Mouse (Mus musculus) lung, postnatal 14 days (tissue): ENCODE measurements around the gene Tgfb1.
"Not testable (repeated sequence)": the region's sequence is repeated elsewhere in the genome, so short reads cannot be mapped to it uniquely, and the experiment has no call there.

ENCODE experiments used
- DNase-seq: peaks from one replicate; pipeline ENCODE4 v3.0.0; 2021

Tgfb1 gene

DNA sequence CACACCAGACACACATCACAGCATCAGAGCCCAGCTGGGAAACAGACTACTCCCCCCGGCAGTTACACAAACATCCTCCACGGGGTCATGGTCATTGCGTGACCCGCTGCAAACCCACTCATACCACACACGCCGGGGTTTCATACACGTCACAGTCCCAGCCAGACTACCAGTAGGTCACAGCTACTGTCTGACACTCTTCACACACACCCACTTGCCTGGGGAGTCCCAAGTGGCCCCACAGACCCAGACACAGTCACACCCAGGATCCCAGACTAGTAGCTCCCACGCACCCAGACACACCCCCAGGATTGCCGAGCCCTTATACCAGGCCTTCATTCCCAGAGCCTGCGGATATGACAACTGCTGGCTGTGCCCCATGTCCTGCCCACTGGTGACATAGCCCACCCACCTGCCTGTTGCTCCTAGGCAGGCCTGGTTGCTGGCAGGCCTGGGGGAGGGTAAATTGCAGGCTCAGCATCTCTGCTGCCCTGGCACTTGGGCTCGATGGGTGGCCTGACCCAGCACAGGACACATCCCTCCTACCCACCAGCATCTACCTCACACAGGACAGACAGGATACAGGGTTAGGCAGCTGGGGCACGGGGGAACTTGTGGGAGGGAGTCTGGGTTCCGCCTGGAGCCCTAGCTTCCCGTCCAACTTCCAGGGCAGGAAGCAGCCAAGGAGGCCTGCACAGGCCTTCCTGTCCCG, 20.9 kb downstream of the Tgfb1 start:
- peak; percentile 57 for DNase-seq

DNA sequence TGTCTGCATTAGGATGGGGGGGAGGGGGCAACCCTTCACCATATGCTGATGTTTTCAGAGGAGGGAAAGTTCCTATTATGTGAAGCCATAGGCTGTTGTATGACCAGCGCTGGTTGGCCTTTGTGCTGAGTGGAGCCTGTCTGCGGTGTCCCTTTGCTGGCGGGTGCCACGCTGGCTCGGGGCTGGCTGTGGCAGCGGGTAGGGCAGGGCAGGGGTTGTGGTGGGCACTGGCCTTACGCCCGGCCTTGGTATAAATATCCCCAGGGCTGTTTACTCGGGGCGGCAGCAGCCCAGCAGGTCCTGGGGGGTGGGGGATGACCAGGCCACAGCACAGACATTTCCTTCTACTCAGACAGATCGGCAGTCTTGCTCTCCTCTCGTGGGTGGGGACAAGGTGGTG, 23.2 kb downstream of the Tgfb1 start:
- peak; percentile 54 for DNase-seq

DNA sequence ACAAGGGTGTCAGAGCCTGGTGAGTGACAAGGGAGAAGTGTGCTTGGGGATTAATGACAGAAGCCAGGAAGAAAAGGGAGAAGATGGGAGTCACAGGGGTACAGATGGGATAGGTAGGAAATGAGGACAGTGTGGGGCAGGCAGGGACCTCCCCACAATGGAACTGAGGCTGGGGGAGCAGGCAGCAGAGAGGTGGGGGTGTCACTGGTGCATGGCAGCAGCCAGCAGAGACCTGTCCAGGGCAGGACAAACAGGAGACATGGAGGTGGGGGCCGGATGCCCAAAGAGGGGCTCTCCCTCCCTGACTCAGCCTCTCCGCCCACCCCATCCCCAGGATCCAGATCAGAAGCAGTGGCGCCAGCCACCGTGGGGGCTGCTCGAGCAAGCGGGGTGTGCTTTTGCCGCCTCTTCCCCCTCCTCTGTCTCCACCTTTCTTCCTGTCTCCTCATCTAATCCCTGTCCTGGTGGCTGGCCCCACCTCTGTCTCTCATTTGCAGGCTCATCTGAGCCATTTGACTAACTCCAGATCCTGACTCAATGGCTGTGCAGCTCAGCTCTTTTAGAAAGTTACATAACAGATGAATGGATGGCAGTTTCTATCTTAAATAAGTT, 23.8 kb downstream of the Tgfb1 start:
- peak; percentile 25 for DNase-seq

- no peak for DNase-seq
These were observed 24.4 kb downstream of the Tgfb1 start for GRCm38 (mm10) chr7:25711165-25711564.

GRCm38 (mm10) chr7:25711731-25712197, 25.0 kb downstream of the Tgfb1 start:
- no peak for DNase-seq

DNA sequence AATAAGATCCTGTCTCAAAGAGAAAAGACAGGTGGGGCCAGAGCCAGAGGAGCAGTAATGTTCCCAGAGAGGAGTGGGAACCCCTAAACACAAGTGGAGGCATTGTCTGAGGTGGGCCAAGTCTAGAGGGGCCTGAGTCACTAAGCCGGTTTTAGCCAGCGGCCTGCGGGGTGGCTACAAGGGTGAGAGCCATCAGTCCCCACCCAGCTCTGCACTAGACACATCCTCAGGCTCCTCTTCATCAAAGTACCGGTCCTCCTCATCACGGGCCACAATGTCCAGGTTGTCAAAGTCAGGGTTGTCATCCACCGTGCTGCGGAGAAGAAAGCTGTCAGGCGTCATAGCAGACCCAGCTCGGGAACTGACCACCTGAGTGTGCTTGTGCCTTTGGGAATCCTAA, 26.0 kb downstream of the Tgfb1 start:
- DNase-seq: no peak

DNA sequence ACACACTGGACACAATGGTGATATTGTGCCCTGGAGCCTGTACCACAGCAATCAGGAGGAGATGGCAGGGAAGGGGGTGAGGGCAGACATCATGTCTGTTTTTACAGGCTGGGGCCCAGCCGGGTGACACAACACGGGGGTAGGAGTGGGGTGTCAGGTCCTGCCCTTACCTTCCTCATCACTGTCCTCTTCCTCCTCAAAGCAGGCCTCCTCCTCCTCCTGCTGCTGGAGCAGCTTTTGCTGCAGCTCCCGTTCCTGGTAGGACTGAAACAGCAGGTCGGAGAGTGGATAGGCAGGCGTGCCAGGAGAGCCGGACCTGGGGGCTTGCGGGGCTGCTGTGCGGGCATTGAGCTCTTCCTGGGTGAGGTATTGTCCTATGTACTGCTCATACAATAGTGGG, 27.8 kb downstream of the Tgfb1 start:
- DNase-seq: no peak

GRCm38 (mm10) chr7:25715731-25716271, 29.0 kb downstream of the Tgfb1 start:
- DNase-seq: no peak

DNA sequence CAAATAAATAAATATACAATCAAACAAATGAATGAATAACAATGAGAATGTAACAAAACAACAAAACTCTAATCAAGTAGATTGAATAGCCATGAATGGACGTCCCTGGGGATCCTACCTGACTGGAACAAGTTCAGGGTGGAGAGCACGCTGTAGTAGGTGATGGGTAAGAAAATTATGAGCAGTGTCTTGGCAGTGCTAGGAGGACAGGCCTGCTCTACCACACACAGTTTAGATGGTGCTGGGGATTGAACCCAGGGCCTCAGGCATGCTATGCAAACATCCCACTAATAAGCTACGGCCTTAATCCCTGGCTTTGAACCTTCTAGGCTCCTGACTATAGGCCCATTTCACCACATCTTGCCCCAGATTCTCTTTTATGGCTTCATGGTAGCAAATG, 30.7 kb downstream of the Tgfb1 start:
- no peak for DNase-seq

DNA sequence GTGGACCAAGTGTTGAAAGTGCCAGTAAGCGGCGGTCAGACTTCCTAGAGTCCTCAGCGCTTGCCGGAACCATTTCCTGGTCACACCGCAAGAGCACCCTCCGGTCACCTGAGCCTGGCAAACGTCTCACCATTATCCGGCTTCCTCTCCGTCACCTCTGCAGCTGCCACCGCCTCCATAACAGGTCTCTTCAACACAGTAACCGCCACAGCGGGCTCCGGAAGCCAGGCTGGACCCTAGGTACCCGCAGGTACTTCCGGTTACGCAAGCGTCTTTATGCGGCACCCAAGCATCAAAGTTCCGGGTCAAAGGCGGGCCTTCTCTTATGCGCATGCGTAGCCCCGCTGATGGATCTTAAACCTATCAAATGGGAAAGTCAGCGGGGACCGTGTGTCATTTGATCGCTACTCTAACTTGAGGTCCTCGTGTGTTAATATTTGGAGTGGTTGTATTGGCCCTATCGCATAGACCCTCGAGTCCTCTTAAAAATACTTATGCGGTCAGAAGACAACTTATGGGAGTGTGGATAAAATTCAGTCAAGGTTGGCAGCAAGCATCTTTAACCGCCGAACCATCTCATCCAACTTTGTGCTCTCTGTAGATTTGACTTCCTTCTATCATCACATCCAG, 32.1 kb downstream of the Tgfb1 start, which contains the start of gene Ccdc97:
TSS of gene Ccdc97 (minus strand) at position 301 of the 630 bp plus-strand sequence.
- peak; percentile 94 for DNase-seq

DNA sequence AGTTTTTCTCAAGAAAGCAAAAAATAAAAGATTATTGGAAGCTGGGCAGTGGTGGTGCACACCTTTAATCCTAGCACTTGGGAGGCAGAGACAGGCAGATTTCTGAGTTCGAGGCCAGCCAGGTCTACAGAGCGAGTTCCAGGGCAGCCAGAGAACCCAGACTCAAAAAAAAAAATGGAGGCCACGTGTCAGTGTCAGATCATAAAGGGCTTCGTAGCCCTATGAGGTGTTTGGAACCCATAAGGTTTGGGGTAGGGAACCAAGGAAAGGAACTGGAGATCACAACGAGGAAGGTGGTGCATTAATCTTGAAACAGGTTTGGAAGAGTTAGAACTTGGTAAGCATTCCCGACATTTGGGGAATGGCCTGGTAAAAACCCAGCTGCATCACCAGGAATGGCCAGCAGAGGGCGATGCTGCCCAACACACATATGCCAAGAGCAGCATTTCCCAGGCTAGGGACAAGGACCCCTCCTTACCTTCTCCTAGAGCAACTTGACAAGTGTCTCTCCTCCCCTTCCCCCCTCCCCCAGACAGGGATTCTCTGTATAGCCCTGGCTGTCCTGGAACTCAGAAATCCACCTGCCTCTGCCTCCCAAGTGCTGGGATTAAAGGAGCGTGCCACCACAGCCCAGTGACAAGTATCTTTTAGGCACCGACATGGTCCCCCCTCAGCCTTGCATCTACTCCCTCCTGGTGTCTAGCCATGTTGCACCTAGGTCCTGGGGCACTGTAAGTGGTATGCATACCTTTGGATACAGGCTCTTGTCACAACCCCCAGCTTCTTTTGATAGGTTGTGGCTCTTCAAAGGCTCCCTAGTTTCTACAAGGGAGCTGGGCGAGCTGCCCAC, 33.2 kb downstream of the Tgfb1 start:
- DNase-seq: peak; percentile 78

- no peak for DNase-seq
These were observed 34.0 kb downstream of the Tgfb1 start for GRCm38 (mm10) chr7:25720760-25721159.

DNA sequence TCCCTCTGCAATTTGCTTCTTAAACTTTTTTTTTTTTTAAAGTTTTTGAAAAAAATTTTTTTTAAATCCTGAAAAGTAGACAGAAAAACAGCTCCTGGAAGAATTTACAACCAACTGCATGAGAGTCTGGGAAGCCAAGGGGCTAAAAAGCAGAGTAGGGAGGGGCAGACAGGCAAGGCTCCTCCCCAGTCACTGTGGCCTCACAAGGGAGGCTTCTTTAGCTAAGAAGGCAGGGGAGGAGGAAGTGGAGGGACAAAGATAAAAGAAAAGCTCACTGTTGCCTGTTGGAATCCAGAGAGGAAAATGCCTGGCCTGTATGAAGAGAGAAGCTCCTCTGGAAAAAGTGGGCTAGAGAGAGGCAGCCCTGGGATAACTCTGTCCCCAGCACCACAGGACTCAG, 35.0 kb downstream of the Tgfb1 start:
- DNase-seq: not testable (repeated sequence)

DNA sequence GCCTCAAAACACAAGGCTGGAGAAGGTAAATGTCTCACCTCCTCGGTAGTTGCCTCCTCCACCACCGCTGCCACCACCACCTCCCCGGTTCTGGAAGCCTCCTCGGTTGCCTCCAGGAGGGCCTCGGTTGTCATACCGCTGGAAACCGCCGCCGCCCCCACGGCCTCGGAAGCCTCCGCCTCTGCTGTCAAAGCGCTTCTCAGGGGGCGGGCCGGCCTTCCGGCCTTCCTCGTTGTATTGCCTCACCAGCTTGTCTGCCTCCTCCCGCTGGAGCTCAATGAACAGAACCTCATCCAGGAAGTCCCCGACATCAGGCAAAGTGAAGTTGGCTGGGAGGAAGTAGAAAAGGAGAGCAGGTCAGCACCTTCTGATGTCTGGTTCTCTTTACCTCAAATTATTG, 39.1 kb downstream of the Tgfb1 start:
- no peak for DNase-seq

DNA sequence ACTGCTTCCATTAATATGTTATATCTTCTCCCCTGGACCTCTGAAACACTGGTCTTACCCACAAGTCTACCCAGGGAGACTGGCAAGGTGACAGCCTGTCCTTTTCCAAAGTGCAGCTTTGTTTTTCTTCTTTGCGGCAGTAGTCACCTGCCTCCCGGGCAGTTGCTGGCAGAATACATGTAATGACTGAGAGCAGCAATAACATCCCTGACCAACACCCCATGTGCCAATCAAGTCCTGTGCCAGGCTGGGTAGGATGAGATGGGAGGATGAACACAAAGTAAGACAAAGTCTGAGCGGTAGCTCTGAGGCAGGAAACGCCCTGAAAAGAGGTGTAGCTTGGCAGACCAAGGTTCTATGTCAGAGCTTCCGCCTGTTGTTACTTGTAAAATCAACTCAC, 41.0 kb downstream of the Tgfb1 start:
- no peak for DNase-seq

- DNase-seq: no peak
These were observed 42.6 kb downstream of the Tgfb1 start for GRCm38 (mm10) chr7:25729396-25729795.

DNA sequence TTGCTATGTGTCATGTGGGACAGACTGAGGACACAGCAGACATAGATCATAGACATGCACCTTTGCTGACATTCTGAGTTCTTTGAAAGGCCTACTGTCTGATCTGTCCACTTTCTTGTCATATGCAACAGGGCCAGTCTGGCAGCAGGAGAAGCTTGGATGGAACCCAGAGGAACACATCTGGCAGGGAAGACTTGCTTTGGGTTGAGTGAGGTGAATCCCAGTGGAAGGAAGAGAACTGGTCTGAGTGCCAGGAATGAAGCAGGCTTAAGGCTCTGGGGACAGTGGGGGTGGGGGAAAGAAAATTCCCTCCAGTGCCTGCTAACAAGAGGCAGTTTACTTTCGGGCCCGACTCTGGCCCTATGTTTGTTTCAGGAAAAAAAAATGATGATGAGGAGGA, 43.1 kb downstream of the Tgfb1 start:
- DNase-seq: no peak

DNA sequence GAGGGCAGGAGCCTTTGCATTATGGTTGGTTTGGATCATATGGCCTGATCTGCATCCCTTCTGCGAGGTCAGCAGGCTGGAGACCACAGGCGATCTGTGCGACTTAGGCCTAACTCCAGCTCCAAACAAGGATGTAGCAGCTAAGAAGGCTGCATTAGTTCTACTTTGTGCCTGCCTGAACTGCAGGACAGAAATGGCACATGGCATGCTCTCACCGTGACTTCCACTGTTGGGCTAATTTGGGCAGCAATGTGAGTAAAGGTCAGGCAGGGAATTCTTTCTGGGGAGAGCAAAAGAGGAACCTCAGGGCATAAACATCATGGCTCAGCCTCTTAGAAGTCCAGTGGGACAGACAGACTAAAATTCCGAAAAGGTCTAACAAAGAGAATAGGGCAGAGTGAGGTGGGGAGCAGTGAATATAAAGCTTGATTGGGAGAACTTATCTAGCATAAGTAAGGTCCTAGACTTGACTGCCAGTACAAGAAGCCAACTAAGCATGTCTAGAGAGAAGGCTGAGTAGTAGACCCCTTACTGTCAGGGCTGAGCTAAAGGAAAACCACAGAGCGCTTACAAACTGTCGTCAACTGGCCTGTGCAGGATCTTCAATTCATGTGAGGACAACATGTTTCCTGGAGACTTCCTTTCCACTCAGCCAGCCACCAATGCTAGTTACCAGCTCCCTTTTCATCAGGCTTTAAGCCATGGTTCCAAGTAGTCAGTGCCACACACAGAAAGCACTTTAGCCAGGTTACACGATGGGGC, 44.7 kb downstream of the Tgfb1 start:
- no peak for DNase-seq

DNA sequence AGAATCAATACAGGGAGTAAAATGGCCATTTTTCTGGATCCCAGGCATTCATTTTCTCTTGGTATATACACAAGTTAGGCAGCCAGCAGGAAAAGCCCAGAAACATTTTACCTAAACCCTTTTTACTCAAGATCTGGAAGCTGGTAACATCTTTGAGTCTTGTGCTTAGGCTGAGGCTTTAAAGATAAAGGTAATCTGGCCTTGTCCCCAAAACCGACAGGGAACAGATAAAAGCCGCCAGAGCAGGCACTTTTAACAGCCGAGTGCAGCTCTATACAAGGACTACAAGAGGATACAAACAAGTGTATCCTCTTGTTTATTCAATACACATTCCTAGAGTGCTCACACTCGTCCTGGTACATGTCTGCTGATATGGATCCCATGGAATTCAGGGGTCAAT, 48.2 kb downstream of the Tgfb1 start:
- DNase-seq: no peak

GRCm38 (mm10) chr7:25736920-25737319, 50.1 kb downstream of the Tgfb1 start:
- DNase-seq: no peak

- DNase-seq: no peak
These were observed 51.5 kb downstream of the Tgfb1 start for GRCm38 (mm10) chr7:25738277-25738676.

DNA sequence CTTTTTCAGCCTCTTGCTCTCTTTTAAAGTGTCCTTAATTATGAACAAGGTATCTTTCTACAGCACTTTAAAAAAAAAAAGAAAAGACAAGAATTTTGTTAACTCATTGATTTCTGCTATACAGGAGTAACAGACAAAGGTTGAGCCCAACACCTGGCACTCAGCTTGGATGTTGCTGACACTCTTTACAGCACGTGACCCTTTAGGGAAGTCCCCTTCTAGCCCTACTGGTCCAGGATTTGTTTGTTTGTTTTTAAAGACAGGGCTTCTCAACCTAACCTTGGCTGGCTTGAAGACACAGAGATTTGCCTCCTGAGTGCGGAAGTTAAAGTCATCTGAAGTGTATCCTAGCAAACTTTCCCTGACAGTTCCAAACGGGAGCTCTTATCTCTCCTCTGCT, 60.0 kb downstream of the Tgfb1 start:
- DNase-seq: no peak
